Mouse (Mus musculus) MEL (cell line): Measurements from ENCODE around the gene Dguok. TPM values are rescaled to one million over a fixed set of nuclear protein-coding genes. Genes with fewer than 3 reads are reported as not detected.
A peak's percentile ranks its signal among the peaks of the same experiment; 100 is the strongest.

Source experiments
- DNase-seq: peaks from one replicate; pipeline ENCODE4 v3.0.0; 2011; ENCODE audit warnings: low read depth, low spot score
- H3K27ac ChIP-seq: 2 replicates; pipeline ENCODE4 v1.5.1; 2012; ENCODE audit warnings: low read depth, mild to moderate bottlenecking, control low read depth, low read length, moderate library complexity; ENCODE audit not compliant: control insufficient read depth
- H3K27me3 ChIP-seq, 2 experiments: fragments of 150-350 bp in 1 of 2; sonication (generic) in 1 of 2; 2 replicates each; pipeline ENCODE4 v1.6.1; 2012; ENCODE audit warnings: low read length in 2 of 2, mild to moderate bottlenecking in 2 of 2, improper control_type of control experiment in 1 of 2, moderate library complexity in 1 of 2; ENCODE audit not compliant: insufficient read depth in 2 of 2, control insufficient read depth in 1 of 2
- H3K36me3 ChIP-seq, 2 experiments: 2 replicates each; pipeline ENCODE4 v1.6.1; 2012 to 2014; ENCODE audit warnings: low read length in 2 of 2, improper control_type of control experiment in 1 of 2, inconsistent platforms in 1 of 2, mild to moderate bottlenecking in 1 of 2; ENCODE audit not compliant: insufficient read depth in 2 of 2, control insufficient read depth in 1 of 2
- H3K4me1 ChIP-seq, 2 experiments: fragments of 150-350 bp in 1 of 2; sonication (generic) in 1 of 2; 2 replicates each; pipeline ENCODE4 v1.6.1; 2012; ENCODE audit warnings: low read length in 2 of 2, improper control_type of control experiment in 1 of 2, mild to moderate bottlenecking in 1 of 2; ENCODE audit not compliant: insufficient read depth in 2 of 2, control insufficient read depth in 1 of 2
- H3K4me3 ChIP-seq, 2 experiments: fragments of 150-350 bp in 1 of 2; sonication (generic) in 1 of 2; 2 replicates each; pipeline ENCODE4 v1.5.1; 2012; ENCODE audit warnings: low read depth in 2 of 2, low read length in 2 of 2, mild to moderate bottlenecking in 2 of 2, moderate library complexity in 2 of 2, control low read depth in 1 of 2, improper control_type of control experiment in 1 of 2; ENCODE audit not compliant: control insufficient read depth in 1 of 2, insufficient read depth in 1 of 2
- H3K79me2 ChIP-seq: 2 replicates; pipeline ENCODE4 v1.6.1; 2012; ENCODE audit warnings: mild to moderate bottlenecking, low read length, moderate library complexity; ENCODE audit not compliant: control insufficient read depth, poor library complexity, insufficient read depth
- H3K9ac ChIP-seq: 2 replicates; pipeline ENCODE4 v1.6.1; 2012; ENCODE audit warnings: low read depth, mild to moderate bottlenecking, control low read depth, low read length, moderate library complexity; ENCODE audit not compliant: control insufficient read depth, poor library complexity, severe bottlenecking
- H3K9me3 ChIP-seq: fragments of 150-350 bp; sonication (generic); replicated peaks from 2 replicates; pipeline ENCODE4 v1.6.1; 2012; ENCODE audit warnings: mild to moderate bottlenecking, low read length, improper control_type of control experiment, moderate library complexity; ENCODE audit not compliant: insufficient read depth
- CHD1 ChIP-seq: IDR thresholded peaks from 2 replicates; pipeline ENCODE4 v1.6.1; 2012; ENCODE audit warnings: low read depth, mild to moderate bottlenecking, inconsistent platforms, low read length, improper control_type of control experiment
- CHD2 ChIP-seq: IDR thresholded peaks from 2 replicates; pipeline ENCODE4 v1.6.1; 2011; ENCODE audit warnings: low read length, improper control_type of control experiment
- CTCF ChIP-seq, 3 experiments: IDR thresholded peaks in 2 of 3; conservative IDR thresholded peaks in 1 of 3; 2 replicates each; pipeline ENCODE4 v1.5.1; 2011 to 2012; ENCODE audit warnings: low read length in 3 of 3, low read depth in 2 of 3, mild to moderate bottlenecking in 2 of 3, improper control_type of control experiment in 1 of 3, inconsistent platforms in 1 of 3, mixed read lengths in 1 of 3, moderate library complexity in 1 of 3; ENCODE audit not compliant: control insufficient read depth in 1 of 3, insufficient read depth in 1 of 3, poor library complexity in 1 of 3, severe bottlenecking in 1 of 3
- ETS1 ChIP-seq: IDR thresholded peaks from 2 replicates; pipeline ENCODE4 v1.6.1; 2012; ENCODE audit warnings: low read depth, mild to moderate bottlenecking, inconsistent platforms, low read length, improper control_type of control experiment, moderate library complexity
- KAT2A ChIP-seq: conservative IDR thresholded peaks from 2 replicates; pipeline ENCODE4 v1.6.1; 2012; ENCODE audit warnings: low read depth, low read length, improper control_type of control experiment, inconsistent platforms
- MAFK ChIP-seq: IDR thresholded peaks from 2 replicates; pipeline ENCODE4 v1.6.1; 2011; ENCODE audit warnings: low read depth, mild to moderate bottlenecking, low read length, improper control_type of control experiment, borderline replicate concordance
- MAX ChIP-seq: IDR thresholded peaks from 2 replicates; pipeline ENCODE4 v1.6.1; 2011; ENCODE audit warnings: low read length, improper control_type of control experiment
- MAZ ChIP-seq: IDR thresholded peaks from 2 replicates; pipeline ENCODE4 v1.6.1; 2012; ENCODE audit warnings: low read depth, mild to moderate bottlenecking, inconsistent platforms, low read length, improper control_type of control experiment
- MYB ChIP-seq: IDR thresholded peaks from 2 replicates; pipeline ENCODE4 v1.6.1; 2011; ENCODE audit warnings: mild to moderate bottlenecking, low read depth, low read length, improper control_type of control experiment
- MYC ChIP-seq: IDR thresholded peaks from 2 replicates; pipeline ENCODE4 v1.6.1; 2011; ENCODE audit warnings: low read depth, mild to moderate bottlenecking, low read length, improper control_type of control experiment, moderate library complexity
- NRF1 ChIP-seq: IDR thresholded peaks from 2 replicates; pipeline ENCODE4 v1.6.1; 2014; ENCODE audit warnings: low read depth, mild to moderate bottlenecking, inconsistent platforms, low read length, improper control_type of control experiment, moderate library complexity; ENCODE audit not compliant: poor library complexity, insufficient read depth, severe bottlenecking
- POLR2A ChIP-seq, 2 experiments: IDR thresholded peaks; 2 replicates each; pipeline ENCODE4 v1.6.1; 2011 to 2012; ENCODE audit warnings: low read length in 2 of 2, mild to moderate bottlenecking in 2 of 2, control low read depth in 1 of 2, improper control_type of control experiment in 1 of 2, low read depth in 1 of 2, moderate library complexity in 1 of 2; ENCODE audit not compliant: control insufficient read depth in 1 of 2, insufficient read depth in 1 of 2, poor library complexity in 1 of 2
- RAD21 ChIP-seq: IDR thresholded peaks from 2 replicates; pipeline ENCODE4 v1.6.1; 2011; ENCODE audit warnings: mild to moderate bottlenecking, low read depth, low read length, improper control_type of control experiment
- SMC3 ChIP-seq: IDR thresholded peaks from 2 replicates; pipeline ENCODE4 v1.6.1; 2011; ENCODE audit warnings: low read depth, low read length, improper control_type of control experiment
- TAL1 ChIP-seq: IDR thresholded peaks from 2 replicates; pipeline ENCODE4 v1.6.1; 2012; ENCODE audit warnings: mild to moderate bottlenecking, inconsistent platforms, low read length, moderate library complexity, mixed read lengths
- TBP ChIP-seq: IDR thresholded peaks from 2 replicates; pipeline ENCODE4 v1.8.0; 2011; ENCODE audit warnings: low read depth, low read length, improper control_type of control experiment
- TCF12 ChIP-seq: IDR thresholded peaks from 2 replicates; pipeline ENCODE4 v1.6.1; 2014; ENCODE audit warnings: low read depth, mild to moderate bottlenecking, inconsistent platforms, low read length, improper control_type of control experiment, moderate library complexity
- ZKSCAN1 ChIP-seq: IDR thresholded peaks from 2 replicates; pipeline ENCODE4 v1.6.1; 2012; ENCODE audit warnings: low read depth, mild to moderate bottlenecking, inconsistent platforms, low read length, improper control_type of control experiment, moderate library complexity
- ZMIZ1 ChIP-seq: IDR thresholded peaks from 2 replicates; pipeline ENCODE4 v1.6.1; 2012; ENCODE audit warnings: low read depth, mild to moderate bottlenecking, inconsistent platforms, low read length, improper control_type of control experiment, moderate library complexity
- polyA plus RNA-seq, 2 experiments: library from polyadenylated mRNA; stranded (reverse) in 1 of 2; unstranded in 1 of 2; fragments of >175 nt in 1 of 2; fragments of >200 nt in 1 of 2; gene quantifications; 2 replicates each; pipeline versions ENCODE4 v1.2.1 to v1.2.4; 2012; ENCODE audit warnings: low replicate concordance in 2 of 2, low read depth in 1 of 2; ENCODE audit not compliant: insufficient read length in 2 of 2, insufficient read depth in 1 of 2, missing spikeins in 1 of 2
- total RNA-seq: library from RNA; depleted of rRNA; stranded (reverse); fragments of 300-350 nt; gene quantifications from 2 replicates; pipeline ENCODE4 v1.2.3, GENCODE M21; 2012

Dguok gene
- total and polyA plus RNA-seq, 3 experiments, result 13.4 to 21.0 TPM; not detected in 1

- Histone ChIP-seq H3K79me2 (peaks cover 15% of the 10 kb centered on the region), H3K9me3 (no peaks in the 10 kb centered on the region), H3K4me3 (no peak overlapping the region), H3K9ac (no peak overlapping the region), H3K36me3 (peaks cover 0 to 26% of the 10 kb centered on the region in 2 experiments), H3K27ac (peak overlapping the region; percentile 12; the same call in 1 of the 2 replicates), H3K27me3 (no peaks in the 10 kb centered on the region), H3K4me1 (peaks cover 5 to 32% of the 10 kb centered on the region in 2 experiments)
- TF ChIP-seq TBP, result no peak
- TF ChIP-seq CHD1, result no peak
- no peak for TF ChIP-seq RAD21
- TF ChIP-seq MAX, result no peak
- no peak for TF ChIP-seq ETS1
- TF ChIP-seq POLR2A (IDR thresholded peaks at IDR 0.05; ENCODE audit: control insufficient read depth in 1 of 2, insufficient read depth in 1 of 2, low read depth in 1 of 2, low read length in 2 of 2, poor library complexity in 1 of 2), result no peak
- no peak for TF ChIP-seq SMC3
- no peak for TF ChIP-seq MYB
- TF ChIP-seq NRF1, result no peak
- TF ChIP-seq CHD2, result no peak
- no peak for TF ChIP-seq MYC
- TF ChIP-seq TCF12, result no peak
- no peak for TF ChIP-seq CTCF (IDR thresholded peaks at IDR 0.05 in 2 of 3, conservative IDR thresholded peaks at IDR 0.05 in 1 of 3; ENCODE audit: control insufficient read depth in 1 of 3, insufficient read depth in 1 of 3, low read depth in 2 of 3, low read length in 3 of 3, poor library complexity in 1 of 3, severe bottlenecking in 1 of 3)
- no peak for TF ChIP-seq ZKSCAN1
- TF ChIP-seq MAZ, result no peak
- no peak for TF ChIP-seq MAFK
- no peak for DNase-seq
These were observed 66.1 kb downstream of the Dguok start for GRCm38 (mm10) chr6:83440510-83441258.

GRCm38 (mm10) chr6:83440197-83440509 is 66.6 kb downstream of the Dguok start:
- H3K9ac ChIP-seq, result no peak overlapping the region
- H3K4me3 ChIP-seq, result no peak overlapping the region
- H3K27ac ChIP-seq, result peak overlapping the region; percentile 12; the same call in 1 of the 2 replicates
- H3K79me2 ChIP-seq, result peaks cover 16% of the 10 kb centered on the region; the same call in 1 of the 2 replicates
- peaks cover 5 to 32% of the 10 kb centered on the region in 2 experiments for H3K4me1 ChIP-seq
- no peak for TF ChIP-seq TAL1
- no peak for TF ChIP-seq ZMIZ1
- TF ChIP-seq KAT2A, result no peak
- no peak for TF ChIP-seq ETS1
- no peaks in the 10 kb centered on the region for H3K27me3 ChIP-seq
- H3K36me3 ChIP-seq, result peaks cover 2 to 26% of the 10 kb centered on the region in 2 experiments
- H3K9me3 ChIP-seq, result no peaks in the 10 kb centered on the region
- DNase-seq, result no peak
